Mouse (Mus musculus) myocyte (in vitro differentiated cells): ENCODE measurements around the gene Tbc1d21.

Source experiments
- MYOD1 ChIP-seq, 3 experiments: IDR thresholded peaks; one replicate each; pipeline ENCODE4 v1.6.1; 2011; ENCODE audit warnings: control low read depth in 2 of 3, low read depth in 2 of 3, mild to moderate bottlenecking in 2 of 3, moderate library complexity in 1 of 3; ENCODE audit not compliant: insufficient read length in 2 of 3, control insufficient read depth in 1 of 3
- POLR2A ChIP-seq: IDR thresholded peaks from one replicate; pipeline ENCODE4 v1.6.1; 2011; ENCODE audit warnings: low read depth, mild to moderate bottlenecking, control low read depth, moderate library complexity; ENCODE audit not compliant: insufficient read length
- USF1 ChIP-seq: IDR thresholded peaks from one replicate; pipeline ENCODE4 v1.6.1; 2011; ENCODE audit warnings: low read depth, mild to moderate bottlenecking, control low read depth, moderate library complexity

DNA sequence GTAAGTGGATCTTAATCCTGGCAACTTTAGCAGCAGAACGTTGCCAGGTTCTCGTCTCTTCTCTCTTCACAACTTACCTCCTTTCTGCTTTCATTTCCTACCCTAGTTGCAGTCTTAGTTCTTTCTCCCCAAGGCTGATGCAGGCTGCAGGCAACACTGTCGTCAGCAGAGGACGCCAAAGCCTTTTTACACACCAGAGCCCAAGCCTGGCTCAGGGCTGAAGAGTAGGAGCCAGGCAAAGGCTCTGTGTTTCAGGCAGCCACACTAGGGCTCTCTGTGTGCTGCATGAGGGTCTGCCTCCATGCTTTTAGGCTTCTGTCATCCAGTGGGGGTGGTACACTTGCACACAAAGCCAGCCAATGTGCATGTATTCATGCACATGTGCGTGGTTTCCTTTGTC is 40.0 kb downstream of the Tbc1d21 start:
- TF ChIP-seq POLR2A (no peak), USF1 (no peak), MYOD1 (IDR thresholded peaks at IDR 0.05; ENCODE audit: control insufficient read depth in 1 of 3, insufficient read length in 2 of 3, low read depth in 2 of 3) (no peak)
